Mouse (Mus musculus): ENCODE data around the gene Angel1.

DNA sequence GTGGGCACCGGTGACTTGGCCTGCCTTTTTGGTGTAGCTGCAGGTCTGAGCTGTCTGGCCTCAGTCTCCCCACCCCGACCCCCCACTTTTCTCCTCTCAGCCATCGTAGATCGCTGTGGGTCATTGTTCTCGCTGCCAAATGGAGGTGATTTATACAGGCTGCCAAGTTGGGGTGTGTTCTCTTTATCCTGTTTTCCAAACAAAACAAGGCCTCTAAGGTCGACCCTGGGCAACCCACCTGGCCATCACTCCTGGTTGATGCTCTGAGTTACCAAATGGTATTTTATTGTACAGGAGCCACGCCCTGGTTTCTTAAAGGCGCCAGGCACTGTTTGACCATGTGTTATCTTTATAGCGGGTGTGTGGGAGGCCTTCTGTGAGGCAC lies 46.7 kb downstream of the Angel1 start:
- TF ChIP-seq RCOR1 (IDR thresholded peaks at IDR 0.05; ENCODE audit: low read depth, low read length) (no peak), CTCF (IDR thresholded peaks at IDR 0.05 in 2 of 3, conservative IDR thresholded peaks at IDR 0.05 in 1 of 3; ENCODE audit: control insufficient read depth in 1 of 3, insufficient read depth in 1 of 3, low read depth in 2 of 3, low read length in 3 of 3, poor library complexity in 1 of 3, severe bottlenecking in 1 of 3) (no peak), ZMIZ1 (IDR thresholded peaks at IDR 0.05; ENCODE audit: low read depth, low read length) (no peak), ZNF384 (IDR thresholded peaks at IDR 0.05; ENCODE audit: low read depth, low read length) (no peak)

Data from MEL (cell line).